In genomic region chr1:181521401-181522091, GRCm38 (mm10) we compare ENCODE assay signal across 20 mouse cellular contexts. TPM values are rescaled to one million over a fixed set of nuclear protein-coding genes. Genes with fewer than 3 reads are reported as not detected.
A peak's percentile ranks its signal among the peaks of the same experiment; 100 is the strongest.
DNase-seq lines count a peak whose midpoint lies in the region; ATAC-seq and TF ChIP-seq lines count a peak whose summit lies in the region.
"Had no signal": no experiment of that assay in that cellular context is flagged by ENCODE, and none has a peak within 500 bp of the region (broad histone marks: within the 10 kb centered on the region; RNA-seq: fewer than 3 reads in every experiment).

No protein-coding gene starts in this region.

- no peak overlapping the region for H3K9ac ChIP-seq in lung, postnatal 0 days (replicated peaks; ENCODE audit: low read depth)
- H3K9ac ChIP-seq in midbrain, embryonic 16.5 days (ENCODE audit: low read depth, low read length): no peak overlapping the region
- H3K9ac ChIP-seq: hindbrain, embryonic 14.5 days; lung, embryonic 15.5 days had no signal

- no peaks in the 10 kb centered on the region for H3K4me1 ChIP-seq in lung, postnatal 0 days (ENCODE audit: insufficient read depth, low read depth, low read length)
- peaks cover 10% of the 10 kb centered on the region for H3K4me1 ChIP-seq in embryonic fibroblast, embryonic 13.5 days (ENCODE audit: control insufficient read depth, insufficient read depth, low read length)
- 0 out of 2 replicates have a peak, but pooled peaks cover 2% of the 10 kb centered on the region for H3K4me1 ChIP-seq in midbrain, embryonic 16.5 days (ENCODE audit: control insufficient read depth, insufficient read depth, low read length)

- H3K4me3 ChIP-seq in lung, postnatal 0 days (ENCODE audit: low read depth, low read length): no peak overlapping the region
- no peak overlapping the region for H3K4me3 ChIP-seq in embryonic fibroblast, embryonic 13.5 days (ENCODE audit: insufficient read depth, low read length)
- H3K4me3 ChIP-seq in midbrain, embryonic 16.5 days (ENCODE audit: low read depth, low read length): no peak overlapping the region
- H3K4me3 ChIP-seq: lung, embryonic 15.5 days had no signal

- no peak for TF ChIP-seq CTCF in lung, postnatal 0 days (IDR thresholded peaks at IDR 0.05)
- no peak for TF ChIP-seq CTCF in embryonic fibroblast, embryonic 13.5 days (IDR thresholded peaks at IDR 0.05; ENCODE audit: borderline replicate concordance, insufficient read depth, low read length)

- intact Hi-C loops in heart, postnatal 25 days (cut with DNase I): no loop called here

- no peaks in the 10 kb centered on the region for H3K27me3 ChIP-seq in lung, postnatal 0 days (replicated peaks; ENCODE audit: insufficient read depth, low read length)
- no peaks in the 10 kb centered on the region for H3K27me3 ChIP-seq in midbrain, embryonic 16.5 days (ENCODE audit: control insufficient read depth, insufficient read depth, low read depth, low read length)
- H3K27me3 ChIP-seq: lung, embryonic 15.5 days had no signal

- H3K4me2 ChIP-seq in lung, postnatal 0 days (replicated peaks; ENCODE audit: low read depth, low read length): no peak overlapping the region
- H3K4me2 ChIP-seq in midbrain, embryonic 16.5 days (ENCODE audit: low read length): no peak overlapping the region
- H3K4me2 ChIP-seq: hindbrain, embryonic 14.5 days; lung, embryonic 15.5 days; midbrain, embryonic 11.5 days had no signal

- no peak for TF ChIP-seq EP300 in lung, postnatal 0 days (IDR thresholded peaks at IDR 0.05)

- peak; percentile 52 for DNase-seq in heart, adult 11 months
- DNase-seq in heart, postnatal 25 days (ENCODE audit: low spot score): no peak
- peak; percentile 36 for DNase-seq in lung, postnatal 0 days (ENCODE audit: low spot score)
- no peak for DNase-seq in lung, postnatal 14 days
- peak; percentile 35 for DNase-seq in right cerebral cortex, postnatal 25 days
- no peak for DNase-seq in spleen, adult 12 weeks (ENCODE audit: low spot score)
- DNase-seq: adrenal gland, adult 2 months; cerebellum, adult 9-10 months; heart, adult 18-20 months; kidney, adult 2 months; thymus, postnatal 14 days had no signal

- WGBS in lung, postnatal 0 days: 56% methylated on average over 11 of the region's 11 CpGs
- WGBS in midbrain, embryonic 16.5 days: 59% methylated on average over 11 of the region's 11 CpGs

- no peak for ATAC-seq in lung, postnatal 0 days
- no peak for ATAC-seq in midbrain, embryonic 16.5 days

- H3K27ac ChIP-seq in lung, postnatal 0 days (ENCODE audit: low read length): no peak overlapping the region
- H3K27ac ChIP-seq in embryonic fibroblast, embryonic 13.5 days (ENCODE audit: insufficient read depth, low read length): 0 out of 2 replicates have a peak overlapping the region, but pooled peaks have one; percentile 1
- no peak overlapping the region for H3K27ac ChIP-seq in midbrain, embryonic 16.5 days (ENCODE audit: low read length)
- H3K27ac ChIP-seq: hindbrain, embryonic 14.5 days; lung, embryonic 15.5 days had no signal

- TF ChIP-seq POLR2A in embryonic fibroblast, embryonic 13.5 days (IDR thresholded peaks at IDR 0.05; ENCODE audit: low read depth, low read length): no peak

- H3K36me3 ChIP-seq in lung, postnatal 0 days (ENCODE audit: insufficient read depth, low read length): no peaks in the 10 kb centered on the region
- H3K36me3 ChIP-seq in midbrain, embryonic 16.5 days (ENCODE audit: control insufficient read depth, insufficient read depth, low read length): no peaks in the 10 kb centered on the region
- H3K36me3 ChIP-seq: G1E; lung, embryonic 15.5 days had no signal

- no peaks in the 10 kb centered on the region for H3K9me3 ChIP-seq in lung, postnatal 0 days (ENCODE audit: low read length)
- no peaks in the 10 kb centered on the region for H3K9me3 ChIP-seq in midbrain, embryonic 16.5 days (replicated peaks; ENCODE audit: control insufficient read depth, low read length, poor library complexity, severe bottlenecking)
- H3K9me3 ChIP-seq: G1E; lung, embryonic 15.5 days had no signal

RNA-seq across cellular contexts. Expression of gene Ccdc121, which starts 10.3 kb away (rescaled TPM):
- not detected for total RNA-seq in heart, postnatal 25 days (2021)
- 0.86 and 1.6 TPM in 2 replicates for polyA plus RNA-seq in lung, postnatal 0 days (2015; fragmentation: Nextera tagmentation; extraction: Ambion mirVana)
- not detected in 2 replicates for polyA plus RNA-seq in embryonic fibroblast, embryonic 13.5 days (2011; ENCODE audit: insufficient read length, low read depth, missing spikeins)
- polyA plus RNA-seq in midbrain, embryonic 16.5 days (2015; fragmentation: Nextera tagmentation; extraction: Ambion mirVana): 0.11 and 0.23 TPM in 2 replicates
- total RNA-seq: adrenal gland, adult 2 months; gastrocnemius, adult 18-20 months; heart, adult 18-20 months; liver, adult 2 months; neutrophil, adult 5-6 weeks had no signal
- polyA plus RNA-seq: adrenal gland, adult 2 months; G1E; kidney, adult 2 months; liver, adult 2 months; midbrain, embryonic 11.5 days had no signal

RNA-seq across cellular contexts. Expression of gene Dnah14, which starts 54.8 kb away (rescaled TPM):
- total RNA-seq in heart, postnatal 25 days (2021): not detected
- polyA plus RNA-seq in lung, postnatal 0 days (2015; fragmentation: Nextera tagmentation; extraction: Ambion mirVana): 1.0 TPM in 2 replicates
- not detected in 2 replicates for polyA plus RNA-seq in embryonic fibroblast, embryonic 13.5 days (2011; ENCODE audit: insufficient read length, low read depth, missing spikeins)
- 0.36 and 0.50 TPM in 2 replicates for polyA plus RNA-seq in midbrain, embryonic 16.5 days (2015; fragmentation: Nextera tagmentation; extraction: Ambion mirVana)
- total RNA-seq: heart, adult 18-20 months; liver, adult 2 months had no signal
- polyA plus RNA-seq: adrenal gland, adult 2 months; G1E; kidney, adult 2 months; liver, adult 2 months had no signal

Comparison
In these comparisons a context has a peak if more than half of its experiments do, and no peak if none do; other contexts are left out.
1. DNase-seq: peak in heart, adult 11 months (single experiment), lung, postnatal 0 days (single experiment) and right cerebral cortex, postnatal 25 days (single experiment); none in heart, postnatal 25 days (single experiment), lung, postnatal 14 days (single experiment) and spleen, adult 12 weeks (single experiment).